Comparison of ENCODE assay signal across 9 mouse cellular contexts in the genomic region with DNA sequence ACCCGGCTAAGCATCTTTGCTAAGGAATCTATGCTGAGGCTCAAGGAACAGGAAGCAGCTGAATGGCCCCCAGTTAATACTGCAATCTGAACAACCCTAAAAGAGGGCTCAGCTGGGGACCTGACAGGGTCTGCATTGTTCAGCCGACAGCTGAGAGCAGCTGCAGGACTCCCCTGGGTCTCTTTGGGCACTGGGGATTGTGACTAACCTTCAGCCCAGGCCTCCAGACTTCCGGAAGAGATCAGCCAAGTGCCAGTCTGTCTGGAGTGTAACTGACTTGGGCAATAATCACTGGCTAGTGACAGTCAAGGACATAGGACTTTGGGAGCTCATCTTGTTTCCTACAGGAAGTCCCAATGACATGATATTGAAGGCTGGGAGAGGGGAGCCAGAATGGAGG.
DNase-seq lines count a peak whose midpoint lies in the region; ATAC-seq lines count a peak whose summit lies in the region.
"Had no signal": no experiment of that assay in that cellular context is flagged by ENCODE, and none has a peak within 500 bp of the region (broad histone marks: within the 10 kb centered on the region; RNA-seq: fewer than 3 reads in every experiment).

No protein-coding gene starts in this region.

- WGBS in neural tube, embryonic 15.5 days: 18% methylated on average over 3 of the region's 3 CpGs
- WGBS in heart, embryonic 14.5 days: 30% methylated on average over 3 of the region's 3 CpGs
- 15% methylated on average over 3 of the region's 3 CpGs for WGBS in neural tube, embryonic 12.5 days

- no peak for ATAC-seq in neural tube, embryonic 15.5 days (ENCODE audit: low FRiP score)
- ATAC-seq in heart, embryonic 14.5 days (ENCODE audit: insufficient number of reproducible peaks, insufficient read depth, low FRiP score, low read depth): no peak
- ATAC-seq in neural tube, embryonic 12.5 days (ENCODE audit: low FRiP score, low read depth): peak; percentile 43; the same call in 1 of the 2 replicates
- ATAC-seq: inflammation-experienced regulatory T-cells, adult 6 months had no signal

- no peak overlapping the region for H3K27ac ChIP-seq in neural tube, embryonic 15.5 days (replicated peaks)
- H3K27ac ChIP-seq in heart, embryonic 14.5 days (replicated peaks in 1 of 2; ENCODE audit: control insufficient read depth in 1 of 2, insufficient read depth in 1 of 2, low read depth in 2 of 2, low read length in 2 of 2): peak overlapping the region in 1 of 2 experiments; percentile 86; a peak in 3 of 4 replicates
- no peak overlapping the region for H3K27ac ChIP-seq in neural tube, embryonic 12.5 days

- no peaks in the 10 kb centered on the region for H3K36me3 ChIP-seq in neural tube, embryonic 15.5 days
- H3K36me3 ChIP-seq in heart, embryonic 14.5 days (ENCODE audit: control insufficient read depth, insufficient read depth, low read length): no peaks in the 10 kb centered on the region
- no peaks in the 10 kb centered on the region for H3K36me3 ChIP-seq in neural tube, embryonic 12.5 days

- DNase-seq in gastrocnemius, adult 18-20 months (ENCODE audit: low spot score): peak; percentile 42
- DNase-seq in gastrocnemius, postnatal 36 days: no peak
- peak; percentile 20 for DNase-seq in neural tube, embryonic 10.5 days (ENCODE audit: extremely low spot score, low spot score)
- DNase-seq in right cerebral cortex, postnatal 25 days: no peak
- DNase-seq in thymus, postnatal 14 days: no peak

- H3K4me1 ChIP-seq in neural tube, embryonic 15.5 days: peaks cover 10% of the 10 kb centered on the region
- peaks cover 56 to 84% of the 10 kb centered on the region in 2 experiments for H3K4me1 ChIP-seq in heart, embryonic 14.5 days (ENCODE audit: control insufficient read depth in 2 of 2, insufficient read depth in 2 of 2, low read length in 2 of 2)
- peaks cover 32% of the 10 kb centered on the region for H3K4me1 ChIP-seq in neural tube, embryonic 12.5 days

- no peak overlapping the region for H3K9ac ChIP-seq in neural tube, embryonic 15.5 days (replicated peaks)
- 0 out of 2 replicates have a peak overlapping the region, but pooled peaks have one; percentile 1 for H3K9ac ChIP-seq in heart, embryonic 14.5 days (ENCODE audit: low read length)
- H3K9ac ChIP-seq in neural tube, embryonic 12.5 days: no peak overlapping the region

- no peak overlapping the region for H3K4me3 ChIP-seq in neural tube, embryonic 15.5 days (replicated peaks)
- no peak overlapping the region for H3K4me3 ChIP-seq in heart, embryonic 14.5 days (ENCODE audit: control insufficient read depth in 1 of 2, insufficient read depth in 1 of 2, low read depth in 1 of 2, low read length in 2 of 2)
- H3K4me3 ChIP-seq in neural tube, embryonic 12.5 days: no peak overlapping the region

- intact Hi-C loops in gastrocnemius, postnatal 36 days (cut with DNase I): no loop called here

- H3K4me2 ChIP-seq in neural tube, embryonic 15.5 days: no peak overlapping the region
- H3K4me2 ChIP-seq in heart, embryonic 14.5 days (ENCODE audit: low read length): no peak overlapping the region
- H3K4me2 ChIP-seq in neural tube, embryonic 12.5 days (replicated peaks): 0 out of 2 replicates have a peak overlapping the region, but pooled peaks have one; percentile 5

- no peaks in the 10 kb centered on the region for H3K9me3 ChIP-seq in neural tube, embryonic 15.5 days (replicated peaks)
- no peaks in the 10 kb centered on the region for H3K9me3 ChIP-seq in heart, embryonic 14.5 days (ENCODE audit: control insufficient read depth, low read length)
- H3K9me3 ChIP-seq in neural tube, embryonic 12.5 days: no peaks in the 10 kb centered on the region

- peaks cover 20% of the 10 kb centered on the region; the same call in 1 of the 2 replicates for H3K27me3 ChIP-seq in neural tube, embryonic 15.5 days (replicated peaks)
- H3K27me3 ChIP-seq in heart, embryonic 14.5 days (ENCODE audit: control insufficient read depth, insufficient read depth, low read length): no peaks in the 10 kb centered on the region
- 0 out of 2 replicates have a peak, but pooled peaks cover 2% of the 10 kb centered on the region for H3K27me3 ChIP-seq in neural tube, embryonic 12.5 days (replicated peaks)

Comparison
In these comparisons a context has a peak if more than half of its experiments do, and no peak if none do; other contexts are left out.
1. DNase-seq: peak in gastrocnemius, adult 18-20 months (single experiment) and neural tube, embryonic 10.5 days (single experiment); none in gastrocnemius, postnatal 36 days (0 of 2), right cerebral cortex, postnatal 25 days (single experiment) and thymus, postnatal 14 days (single experiment).